Mouse (Mus musculus) urinary bladder, postnatal 10 days (tissue): Measurements from ENCODE around the gene Stx2.
"Not testable (repeated sequence)": the region's sequence is repeated elsewhere in the genome, so short reads cannot be mapped to it uniquely, and the experiment has no call there.

Experiments
- DNase-seq: peaks from one replicate; pipeline ENCODE4 v3.0.0; 2022; ENCODE audit warnings: low spot score

Gene Stx2

GRCm38 (mm10) chr5:129009577-129009976, 1.2 kb upstream of the Stx2 start:
- DNase-seq: no peak

- DNase-seq: no peak
These were observed 366 bp downstream of the Stx2 start for GRCm38 (mm10) chr5:129008008-129008407.

- no peak for DNase-seq
These were observed 1.0 kb downstream of the Stx2 start for GRCm38 (mm10) chr5:129007105-129007957.

GRCm38 (mm10) chr5:129006031-129006788, 2.2 kb downstream of the Stx2 start:
- DNase-seq: no peak

- DNase-seq: no peak
These were observed 3.0 kb downstream of the Stx2 start for GRCm38 (mm10) chr5:129005416-129005815.

GRCm38 (mm10) chr5:129002571-129003011, 5.8 kb downstream of the Stx2 start:
- no peak for DNase-seq

- no peak for DNase-seq
These were observed 7.5 kb downstream of the Stx2 start for GRCm38 (mm10) chr5:129000706-129001468.

GRCm38 (mm10) chr5:128987141-128987954, 21.0 kb downstream of the Stx2 start:
- DNase-seq: no peak

- DNase-seq: no peak
These were observed 22.4 kb downstream of the Stx2 start for GRCm38 (mm10) chr5:128985946-128986345.

GRCm38 (mm10) chr5:128984536-128984935, 23.8 kb downstream of the Stx2 start:
- DNase-seq: no peak

- no peak for DNase-seq
These were observed 26.8 kb downstream of the Stx2 start for GRCm38 (mm10) chr5:128981607-128982006.

GRCm38 (mm10) chr5:128980857-128981256, 27.5 kb downstream of the Stx2 start:
- DNase-seq: no peak

GRCm38 (mm10) chr5:128978957-128979356, 29.4 kb downstream of the Stx2 start:
- DNase-seq: no peak

- DNase-seq: not testable (repeated sequence)
These were observed 30.9 kb downstream of the Stx2 start for GRCm38 (mm10) chr5:128977466-128977865.

- DNase-seq: no peak
These were observed 32.1 kb downstream of the Stx2 start for GRCm38 (mm10) chr5:128976266-128976665.

GRCm38 (mm10) chr5:128971298-128971697, 37.1 kb downstream of the Stx2 start:
- no peak for DNase-seq

- DNase-seq: no peak
These were observed 37.5 kb downstream of the Stx2 start for GRCm38 (mm10) chr5:128970878-128971277.

- no peak for DNase-seq
These were observed 44.0 kb downstream of the Stx2 start for GRCm38 (mm10) chr5:128964353-128964752.

- DNase-seq: no peak
These were observed 49.5 kb downstream of the Stx2 start for GRCm38 (mm10) chr5:128958916-128959315.

GRCm38 (mm10) chr5:128954371-128954770, 54.0 kb downstream of the Stx2 start:
- not testable (repeated sequence) for DNase-seq

GRCm38 (mm10) chr5:128953278-128954070, 54.9 kb downstream of the Stx2 start, which contains the start of gene Rimbp2:
TSS of gene Rimbp2 (minus strand) at chr5:128953486.
- DNase-seq: no peak
